Mouse (Mus musculus): ENCODE measurements around the gene B3galt2.

DNA sequence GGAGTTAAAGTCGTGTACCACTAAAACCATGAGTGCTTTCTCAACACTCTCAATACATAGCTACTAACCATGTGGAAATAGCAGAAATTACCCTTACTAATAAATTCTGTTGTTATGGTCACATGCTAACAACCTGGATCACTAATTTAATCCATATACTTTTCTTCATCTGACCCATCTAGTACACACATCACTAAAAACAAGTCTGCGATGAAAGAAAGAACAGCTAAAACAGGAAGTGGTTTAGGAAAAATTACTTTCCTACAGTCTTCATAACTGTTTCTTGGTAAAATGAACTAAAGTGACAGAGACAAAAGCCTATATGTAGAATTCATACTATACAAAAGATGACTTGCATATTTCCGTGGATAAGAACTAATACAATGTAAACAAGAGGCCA lies 13.2 kb downstream of the B3galt2 start:
- TF ChIP-seq CTCF (IDR thresholded peaks at IDR 0.05; ENCODE audit: borderline replicate concordance, insufficient read depth, low read length) (no peak), POLR2A (IDR thresholded peaks at IDR 0.05; ENCODE audit: low read depth, low read length) (no peak)

Data from embryonic fibroblast, embryonic 13.5 days (primary cell).